Mouse (Mus musculus) urinary bladder, postnatal 36 days (tissue): Measurements from ENCODE around the gene Gm11027.
"Not testable (repeated sequence)": the region's sequence is repeated elsewhere in the genome, so short reads cannot be mapped to it uniquely, and the experiment has no call there.

Experiments used
- DNase-seq, 2 experiments: peaks; one replicate each; pipeline ENCODE4 v3.0.0; 2022; ENCODE audit warnings: low spot score in 2 of 2, mixed read lengths in 1 of 2

Gene Gm11027

GRCm38 (mm10) chr12:116275086-116275485 lies at the start of gene Gm11027:
Gene Gm11027 (plus strand): TSS chr12:116275386.
- not testable (repeated sequence) for DNase-seq

- no peak for DNase-seq
Measured at GRCm38 (mm10) chr12:116226289-116227057, 48.7 kb upstream of the Gm11027 start.

DNA sequence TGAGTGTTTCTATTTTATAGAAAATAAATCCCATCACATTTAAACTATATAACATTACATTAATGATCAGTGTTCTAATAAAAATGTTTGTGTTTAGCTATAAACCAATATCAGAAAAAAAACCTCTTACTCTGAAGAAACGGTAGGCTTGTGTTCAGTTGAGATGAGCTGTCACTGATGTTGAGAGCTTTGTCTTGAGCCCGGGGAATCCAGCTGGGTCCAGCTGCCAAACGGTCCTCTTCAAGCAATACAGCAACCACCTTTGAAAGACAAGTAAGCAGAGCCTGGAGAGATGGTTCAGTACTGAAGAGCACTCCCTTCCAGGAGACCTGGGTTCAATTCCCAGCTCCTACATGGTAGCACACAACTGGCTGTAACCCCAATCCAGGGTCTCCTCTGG lies 45.7 kb upstream of the Gm11027 start:
- DNase-seq, result no peak

DNA sequence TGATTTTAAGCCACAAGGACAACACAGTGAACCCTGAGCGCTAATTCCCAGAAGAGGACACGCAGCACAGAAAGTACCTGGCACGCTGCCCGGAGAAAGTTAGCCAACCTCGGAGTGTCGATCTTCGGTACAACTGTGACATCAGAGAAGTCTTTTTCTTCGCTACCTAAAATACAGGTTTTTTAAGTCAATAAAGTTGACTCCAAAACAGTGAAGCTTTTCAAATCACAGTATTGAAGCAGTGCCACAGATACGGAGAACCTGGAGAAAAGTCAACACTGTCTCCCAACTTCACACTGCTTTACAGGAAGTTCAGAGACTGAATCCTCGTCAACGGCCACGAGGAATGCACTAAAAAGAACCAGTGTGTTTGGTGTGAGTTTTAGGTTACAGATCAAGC lies 43.6 kb upstream of the Gm11027 start:
- peak; percentile 56 to 87 for DNase-seq

DNA sequence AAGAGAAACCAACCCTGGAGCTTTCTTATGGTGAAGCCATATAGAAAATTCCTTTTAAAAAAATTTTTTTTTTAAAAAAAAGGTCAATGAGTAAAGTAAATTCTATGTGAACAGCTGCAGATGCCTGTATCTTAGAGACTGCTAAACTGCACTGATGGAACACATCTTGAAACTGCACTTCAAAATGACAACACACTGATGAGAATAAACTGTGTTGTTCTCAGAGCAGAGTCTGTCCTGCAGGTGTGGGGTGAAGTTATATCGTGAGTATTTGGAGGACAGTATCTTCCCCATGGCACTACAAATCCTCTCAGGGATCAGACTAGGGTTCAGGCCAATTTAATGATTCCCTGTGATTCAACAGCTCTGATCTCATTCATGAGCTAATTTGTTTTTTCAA lies 43.1 kb upstream of the Gm11027 start:
- no peak for DNase-seq

GRCm38 (mm10) chr12:116235356-116235755 lies 39.8 kb upstream of the Gm11027 start:
- no peak for DNase-seq

GRCm38 (mm10) chr12:116236658-116237057 lies 38.5 kb upstream of the Gm11027 start:
- DNase-seq, result no peak

GRCm38 (mm10) chr12:116238370-116238769 lies 36.8 kb upstream of the Gm11027 start:
- DNase-seq, result no peak

GRCm38 (mm10) chr12:116238803-116239202 lies 36.4 kb upstream of the Gm11027 start:
- no peak for DNase-seq

DNA sequence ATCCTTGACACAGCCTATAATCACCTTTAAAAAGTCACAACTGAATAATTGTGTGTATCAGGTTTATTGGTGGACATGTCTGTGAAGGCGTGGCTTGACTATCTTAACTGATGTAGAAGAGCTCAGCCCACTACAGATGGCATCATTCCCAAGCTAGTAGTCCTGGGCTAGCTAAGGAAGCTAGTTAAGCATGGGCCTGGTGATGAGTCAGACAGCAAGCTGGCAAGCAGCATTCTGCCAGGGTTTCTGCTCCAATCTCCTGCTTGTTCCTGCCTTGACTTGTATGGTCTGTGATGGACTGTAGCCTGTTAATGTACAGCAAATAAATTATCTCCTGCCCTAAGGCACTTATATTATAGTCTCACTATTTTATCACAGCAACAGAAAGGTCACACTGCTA lies 30.6 kb upstream of the Gm11027 start:
- no peak for DNase-seq

DNA sequence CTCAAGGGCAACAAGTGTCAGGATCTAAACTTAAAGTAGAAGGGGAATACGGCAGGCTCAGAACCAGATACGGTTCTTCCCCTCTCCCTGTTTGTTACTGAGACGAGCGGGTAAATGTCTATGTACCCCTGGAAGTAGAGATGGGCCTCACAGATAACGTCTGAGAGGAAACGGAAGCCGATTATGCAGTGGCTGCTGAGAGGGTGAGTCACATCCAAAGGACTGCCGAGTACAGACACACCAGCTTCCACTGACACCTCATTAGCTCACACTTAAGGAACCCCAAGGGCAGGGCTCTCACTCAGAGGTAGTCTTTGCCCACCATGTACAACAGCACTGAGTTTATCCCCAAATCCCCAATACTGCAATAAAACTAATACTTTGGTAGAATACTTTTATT lies 20.5 kb upstream of the Gm11027 start:
- no peak for DNase-seq

DNA sequence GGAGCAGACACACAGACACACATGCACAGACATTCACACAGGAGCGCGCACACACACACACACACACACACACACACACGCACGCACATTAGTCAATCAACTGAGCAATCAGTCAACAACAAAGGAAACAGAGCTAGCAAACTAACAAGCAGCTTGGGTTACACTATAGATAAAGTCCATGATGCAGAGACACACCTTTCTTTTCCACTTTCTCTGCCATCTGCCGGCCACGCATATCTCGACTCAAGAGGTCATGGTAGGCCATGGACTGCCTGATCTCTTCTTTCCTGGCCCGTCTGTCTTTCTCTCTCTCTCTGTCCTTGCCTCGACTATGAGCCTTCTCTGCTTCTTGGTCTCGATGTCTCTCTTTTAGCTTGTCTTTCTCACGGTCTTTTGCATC lies 19.6 kb upstream of the Gm11027 start:
- no peak for DNase-seq

DNA sequence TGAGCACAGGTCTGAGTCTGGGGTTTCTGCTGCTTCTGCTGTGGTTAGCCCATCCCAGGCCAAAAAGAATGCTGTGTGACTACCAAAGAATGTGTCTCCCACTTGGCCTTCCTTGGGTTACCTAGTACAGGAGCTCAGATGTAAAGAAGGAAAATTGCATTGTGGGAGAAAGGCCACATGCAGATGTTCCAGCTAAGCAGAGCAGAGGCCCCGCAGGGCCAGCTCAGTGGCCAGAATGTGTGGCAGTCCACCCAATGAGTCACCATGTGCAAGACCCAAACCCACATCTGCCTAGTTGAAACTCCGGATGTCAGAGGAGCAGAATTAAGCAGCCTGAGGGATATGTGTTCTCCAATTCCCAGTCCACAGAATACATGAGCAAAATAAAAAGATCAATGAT lies 16.9 kb upstream of the Gm11027 start:
- DNase-seq, result no peak

DNA sequence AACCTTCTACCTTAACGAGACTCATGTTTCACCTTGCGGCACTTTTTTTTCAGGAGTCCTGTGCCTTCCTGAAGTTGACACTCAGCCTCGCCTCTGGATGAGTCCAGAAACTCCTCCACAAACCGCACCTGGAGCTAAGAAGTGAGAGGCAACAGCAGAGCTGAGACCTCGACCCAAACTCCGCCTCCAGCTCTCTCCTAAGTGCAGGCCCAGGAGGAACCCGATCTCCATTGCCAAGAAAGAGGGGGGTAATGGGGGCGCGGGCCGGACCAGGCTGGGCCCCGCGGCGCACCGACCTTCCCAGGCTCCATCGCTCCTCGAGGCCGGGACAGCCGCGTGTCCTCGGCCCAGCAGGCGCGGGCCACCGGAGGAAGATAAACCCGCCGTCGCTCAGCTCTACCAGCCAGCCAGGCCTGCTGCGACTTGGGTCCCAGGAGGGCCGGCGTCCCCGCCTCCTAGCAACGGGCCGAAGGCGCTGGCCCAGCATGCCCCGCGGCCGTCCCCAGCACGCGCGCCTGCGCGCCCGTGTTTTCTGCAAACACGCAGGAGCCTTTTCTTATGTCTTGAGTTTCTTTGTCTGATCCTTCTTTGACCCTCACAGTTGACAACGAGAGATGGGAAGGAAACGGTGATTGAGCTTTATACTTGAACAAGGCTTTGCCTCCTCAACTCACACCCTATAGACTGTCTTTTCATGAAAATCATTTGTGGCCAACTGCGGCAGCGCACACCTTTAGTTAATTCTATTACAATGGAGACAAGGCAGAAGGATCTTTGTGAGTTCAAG lies 12.4 kb upstream of the Gm11027 start, which contains the start of gene Wdr60:
Gene Wdr60, minus strand, starts transcription at position 468 of the 787 bp plus-strand sequence.
- DNase-seq, result peak; percentile 75 to 91

- DNase-seq, result no peak
Measured at GRCm38 (mm10) chr12:116264756-116265155, 10.4 kb upstream of the Gm11027 start.

DNA sequence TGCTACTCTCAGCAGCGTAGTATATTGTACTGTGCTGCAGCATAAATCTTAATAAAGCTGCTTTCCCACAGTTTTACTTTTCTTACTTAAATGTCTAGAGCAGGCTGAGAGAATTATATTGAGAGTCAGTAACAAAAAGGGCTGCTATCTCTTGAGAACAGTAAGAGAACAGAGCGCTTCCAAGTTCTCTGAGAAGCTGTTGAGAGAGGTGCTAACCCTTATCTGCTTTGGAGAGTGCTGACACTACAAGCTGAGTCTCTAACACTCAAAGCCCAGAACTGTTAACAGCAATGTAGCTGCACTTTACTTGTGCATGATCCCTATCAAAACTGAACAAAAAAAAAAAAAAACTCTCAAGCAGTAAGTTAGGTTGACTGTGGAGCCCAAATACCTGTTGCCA lies 9.9 kb upstream of the Gm11027 start:
- no peak for DNase-seq

- DNase-seq, result peak in 1 of 2 experiments; percentile 19
Measured at GRCm38 (mm10) chr12:116269450-116269849, 5.7 kb upstream of the Gm11027 start.

DNA sequence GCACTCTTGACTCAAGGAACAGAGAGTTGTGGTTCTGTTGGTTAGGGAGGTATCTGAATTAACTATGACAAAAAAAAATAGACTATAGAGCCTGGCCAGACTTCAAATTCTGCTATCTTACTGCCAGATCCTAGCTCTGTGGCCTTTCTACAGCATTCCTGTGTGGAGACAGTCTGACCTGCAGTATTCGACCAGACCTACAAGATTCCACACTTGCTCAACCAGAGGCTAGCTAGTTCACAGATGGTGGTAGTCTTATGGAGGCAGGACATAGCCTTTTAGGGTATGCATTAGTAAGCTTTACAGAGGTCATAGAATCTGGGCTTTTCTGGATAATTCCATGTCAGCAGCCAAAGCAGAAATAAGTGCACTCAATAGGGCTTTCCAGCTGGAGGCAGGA lies 4.6 kb upstream of the Gm11027 start:
- no peak for DNase-seq

DNA sequence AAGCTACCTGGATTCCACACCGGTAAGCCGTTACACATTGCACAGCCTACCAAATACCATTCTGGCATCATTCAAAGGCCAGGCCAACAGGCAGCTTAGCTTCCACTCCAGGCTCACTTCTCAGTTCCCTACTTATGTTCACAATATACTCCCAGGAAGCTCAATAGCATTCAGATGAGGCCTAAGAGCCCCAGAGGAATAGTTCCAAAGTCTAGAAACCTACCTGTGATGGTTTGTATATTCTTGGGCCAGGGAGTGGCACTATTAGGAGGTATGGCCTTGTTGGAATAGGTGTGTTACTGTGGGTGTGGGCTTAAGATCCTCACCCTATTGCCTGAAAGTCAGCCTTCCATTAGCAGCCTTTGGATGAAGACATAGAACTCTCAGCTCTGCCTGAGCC lies 4.1 kb upstream of the Gm11027 start:
- no peak for DNase-seq

- DNase-seq, result no peak
Measured at GRCm38 (mm10) chr12:116273733-116274132, 1.5 kb upstream of the Gm11027 start.

DNA sequence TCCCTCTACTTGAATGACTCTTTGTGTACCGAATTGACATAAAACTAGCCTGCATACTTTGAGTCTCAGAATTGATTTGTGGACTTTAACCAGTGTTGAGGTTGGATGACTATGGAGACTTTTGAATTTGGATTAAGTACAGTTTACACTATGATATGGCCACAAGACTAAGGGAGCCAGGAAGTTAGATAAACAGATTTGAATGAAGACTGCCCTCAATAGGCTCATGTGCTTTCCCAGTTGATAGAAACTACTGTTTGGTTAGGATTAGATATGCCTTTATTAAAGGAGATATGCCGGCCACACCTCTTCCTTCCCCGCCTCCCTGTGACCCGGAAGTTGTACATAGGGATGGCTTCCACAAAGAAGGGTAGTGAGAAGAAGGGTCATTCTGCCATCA lies 445 bp downstream of the Gm11027 start:
- no peak for DNase-seq

GRCm38 (mm10) chr12:116276961-116277360 lies 1.8 kb downstream of the Gm11027 start:
- no peak for DNase-seq

DNA sequence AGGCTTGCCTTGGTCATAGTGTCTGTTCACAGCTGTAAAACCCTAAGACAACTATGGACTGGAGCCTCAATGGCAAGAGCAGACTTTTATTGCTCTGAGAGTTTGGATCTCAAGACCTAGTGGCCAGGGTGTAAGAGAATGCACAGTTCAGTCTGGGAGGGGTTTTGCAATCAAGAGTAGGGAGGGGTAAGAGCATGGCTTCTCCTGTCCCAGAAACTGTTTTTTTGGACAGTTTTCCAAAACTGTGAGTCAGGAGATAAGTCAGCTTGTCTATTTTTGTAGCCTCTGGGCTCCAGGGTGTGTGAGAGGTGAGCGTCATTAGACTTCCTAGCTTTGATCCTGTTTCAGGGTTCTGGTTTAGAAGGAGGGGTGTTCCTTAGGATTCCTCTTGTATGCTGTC lies 3.4 kb downstream of the Gm11027 start:
- no peak for DNase-seq
